Mouse (Mus musculus) lung, postnatal 0 days (tissue): ENCODE results near the gene Wipi1. TPM values are rescaled to one million over a fixed set of nuclear protein-coding genes. Genes with fewer than 3 reads are reported as not detected.
A peak's percentile ranks its signal among the peaks of the same experiment; 100 is the strongest.

Experiments used
- ATAC-seq: fragments of 200-750 bp; cut with Nextera tagmentation; 2 replicates; pipeline ENCODE4 v1.8.0; 2017; ENCODE audit warnings: moderate library complexity
- DNase-seq: peaks from one replicate; pipeline ENCODE4 v3.0.0-alpha.2; 2016; ENCODE audit warnings: low spot score
- H3K27ac ChIP-seq: fragments of 300-500 bp; sonication (generic); 2 replicates; pipeline ENCODE4 v1.5.1; 2014; ENCODE audit warnings: antibody characterized with exemption, mild to moderate bottlenecking, low read length, mixed read lengths
- H3K27me3 ChIP-seq: fragments of 300-500 bp; sonication (generic); replicated peaks from 2 replicates; pipeline ENCODE4 v1.6.1; 2014; ENCODE audit warnings: low read length, mixed read lengths; ENCODE audit not compliant: insufficient read depth
- H3K36me3 ChIP-seq: fragments of 300-500 bp; sonication (generic); 2 replicates; pipeline ENCODE4 v1.6.1; 2014; ENCODE audit warnings: low read length, mixed read lengths; ENCODE audit not compliant: insufficient read depth
- H3K4me1 ChIP-seq: fragments of 300-500 bp; sonication (generic); 2 replicates; pipeline ENCODE4 v1.6.1; 2014; ENCODE audit warnings: antibody characterized with exemption, low read depth, low read length, mixed read lengths; ENCODE audit not compliant: insufficient read depth
- H3K4me2 ChIP-seq: fragments of 300-500 bp; sonication (generic); replicated peaks from 2 replicates; pipeline ENCODE4 v1.6.1; 2014; ENCODE audit warnings: low read depth, mild to moderate bottlenecking, low read length, moderate library complexity, mixed read lengths
- H3K4me3 ChIP-seq: fragments of 300-500 bp; sonication (generic); 2 replicates; pipeline ENCODE4 v1.5.1; 2014; ENCODE audit warnings: low read depth, low read length
- H3K9ac ChIP-seq: fragments of 300-500 bp; sonication (generic); replicated peaks from 2 replicates; pipeline ENCODE4 v1.6.1; 2014; ENCODE audit warnings: low read depth, mild to moderate bottlenecking
- H3K9me3 ChIP-seq: fragments of 300-500 bp; sonication (generic); 2 replicates; pipeline ENCODE4 v1.6.1; 2016; ENCODE audit warnings: low read length, mixed read lengths
- CTCF ChIP-seq: IDR thresholded peaks from 2 replicates; pipeline ENCODE4 v1.5.1; 2016; ENCODE audit warnings: antibody characterized with exemption, mild to moderate bottlenecking
- EP300 ChIP-seq: IDR thresholded peaks from 2 replicates; pipeline ENCODE4 v1.6.1; 2016; ENCODE audit warnings: antibody characterized with exemption, mild to moderate bottlenecking, control low read depth
- WGBS: fragments of 180-500 bp; shearing (Covaris S2); extraction: QIAGEN DNeasy Blood & Tissue Kit; methylation state at CpG from one replicate; pipeline ENCODE4 v1.1.7; 2014; 5-methylcytosine and 5-hydroxymethylcytosine counted together
- polyA plus RNA-seq: library from polyadenylated mRNA; unstranded; fragments of >200 nt; fragmentation: Nextera tagmentation; extraction: Ambion mirVana; gene quantifications from 2 replicates; pipeline ENCODE4 v1.2.1, GENCODE M21; 2015

Wipi1 gene
- polyA plus RNA-seq, 1 experiment from 2014 or later: 65.1 TPM

- peak; percentile 10 for ATAC-seq
- DNase-seq: peak; percentile 65
Observed at GRCm38 (mm10) chr11:109651566-109652024, 39.8 kb upstream of the Wipi1 start.

GRCm38 (mm10) chr11:109650788-109651565 is 39.2 kb upstream of the Wipi1 start:
- Histone ChIP-seq H3K9ac (peak overlapping the region; percentile 94), H3K4me3 (peak overlapping the region; percentile 100), H3K4me2 (peak overlapping the region; percentile 86), H3K36me3 (no peaks in the 10 kb centered on the region), H3K4me1 (peaks cover 20% of the 10 kb centered on the region; the same call in 1 of the 2 replicates), H3K27me3 (no peaks in the 10 kb centered on the region), H3K9me3 (no peaks in the 10 kb centered on the region), H3K27ac (peak overlapping the region; percentile 97)
- no peak for TF ChIP-seq EP300
- no peak for TF ChIP-seq CTCF
- DNase-seq (peak; percentile 97), ATAC-seq (peak; percentile 94)
- under 1% methylated on average over 43 of the region's 90 CpGs for WGBS

More at GRCm38 (mm10) chr11:109651566-109652024, 39.8 kb upstream of the Wipi1 start:
- WGBS: under 1% methylated on average over 21 of the region's 21 CpGs
- peak overlapping the region; percentile 100 for H3K4me3 ChIP-seq
- peak overlapping the region; percentile 97 for H3K27ac ChIP-seq
- no peaks in the 10 kb centered on the region for H3K36me3 ChIP-seq
- no peaks in the 10 kb centered on the region for H3K9me3 ChIP-seq
- peak overlapping the region; percentile 86 for H3K4me2 ChIP-seq
- TF ChIP-seq CTCF (no peak), EP300 (no peak)
- H3K4me1 ChIP-seq: peaks cover 20% of the 10 kb centered on the region; the same call in 1 of the 2 replicates
- H3K27me3 ChIP-seq: no peaks in the 10 kb centered on the region
- H3K9ac ChIP-seq: peak overlapping the region; percentile 94

- WGBS: under 1% methylated on average over 31 of the region's 31 CpGs
- Histone ChIP-seq H3K36me3 (no peaks in the 10 kb centered on the region), H3K27ac (peak overlapping the region; percentile 97), H3K4me1 (peaks cover 20% of the 10 kb centered on the region; the same call in 1 of the 2 replicates), H3K9me3 (no peaks in the 10 kb centered on the region), H3K4me3 (peak overlapping the region; percentile 100), H3K27me3 (no peaks in the 10 kb centered on the region), H3K9ac (peak overlapping the region; percentile 94; the same call in 1 of the 2 replicates), H3K4me2 (peak overlapping the region; percentile 86)
- peak; percentile 60 for ATAC-seq
- peak; percentile 80 for DNase-seq
- TF ChIP-seq CTCF (no peak), EP300 (no peak)
Observed at GRCm38 (mm10) chr11:109649975-109650701, 38.4 kb upstream of the Wipi1 start.

- Histone ChIP-seq H3K4me3 (peak within 1 kb of the TSS; percentile 100), H3K9me3 (no peaks in the 10 kb centered on the region), H3K27ac (peak within 1 kb of the TSS; percentile 97), H3K4me1 (peaks cover 20% of the 10 kb centered on the region; the same call in 1 of the 2 replicates), H3K4me2 (peak within 1 kb of the TSS; percentile 86), H3K9ac (0 out of 2 replicates have a peak within 1 kb of the TSS, but pooled peaks have one; percentile 94), H3K27me3 (no peaks in the 10 kb centered on the region), H3K36me3 (no peaks in the 10 kb centered on the region)
- WGBS: 4% methylated on average over 8 of the region's 8 CpGs
- no peak for DNase-seq
- no peak for ATAC-seq
- TF ChIP-seq EP300 (no peak), CTCF (no peak)
Observed at GRCm38 (mm10) chr11:109649206-109649605, 37.4 kb upstream of the Wipi1 start, which contains the start of gene Prkar1a. Prkar1a (plus strand) TSS chr11:109649405.

GRCm38 (mm10) chr11:109648510-109648909 is 36.7 kb upstream of the Wipi1 start:
- no peak overlapping the region for H3K4me2 ChIP-seq
- H3K4me1 ChIP-seq: peaks cover 18% of the 10 kb centered on the region; the same call in 1 of the 2 replicates
- H3K27me3 ChIP-seq: no peaks in the 10 kb centered on the region
- 17% methylated on average over 7 of the region's 7 CpGs for WGBS
- H3K9me3 ChIP-seq: no peaks in the 10 kb centered on the region
- peak overlapping the region; percentile 97 for H3K27ac ChIP-seq
- no peak overlapping the region for H3K4me3 ChIP-seq
- DNase-seq (peak; percentile 54), ATAC-seq (no peak)
- TF ChIP-seq CTCF (no peak), EP300 (no peak)
- no peaks in the 10 kb centered on the region for H3K36me3 ChIP-seq
- no peak overlapping the region for H3K9ac ChIP-seq
